ENCODE assay signal across 33 mouse cellular contexts in the genomic region with DNA sequence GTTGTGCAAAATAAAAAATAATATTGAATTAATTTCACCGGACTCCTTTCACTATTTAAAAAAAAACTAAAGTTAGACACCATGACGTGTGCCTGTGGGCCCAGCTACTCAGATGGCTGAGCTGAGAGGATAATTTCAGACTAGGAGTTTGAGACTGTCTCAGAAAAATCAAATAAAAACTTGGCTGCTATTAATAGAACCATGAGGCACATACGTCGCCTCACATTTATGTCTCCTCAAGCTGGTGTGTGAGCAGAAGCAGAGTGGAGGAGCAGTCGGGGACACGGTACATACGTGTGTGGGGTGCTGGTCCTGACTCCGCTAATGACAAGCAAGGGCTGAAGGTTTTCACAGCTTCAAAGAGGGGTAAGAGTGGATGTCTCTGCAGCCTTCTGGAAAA. TPM values are rescaled to one million over a fixed set of nuclear protein-coding genes. Genes with fewer than 3 reads are reported as not detected.
"Had no signal": no experiment of that assay in that cellular context is flagged by ENCODE, and none has a peak within 500 bp of the region (broad histone marks: within the 10 kb centered on the region; RNA-seq: fewer than 3 reads in every experiment).

No protein-coding gene starts in this region.

- H3K4me3 ChIP-seq: heart, adult 2 months; heart, embryonic 13.5 days; heart, embryonic 15.5 days; hindbrain, embryonic 13.5 days; hindbrain, embryonic 15.5 days; limb, embryonic 10.5 days; limb, embryonic 12.5 days; liver, embryonic 13.5 days; liver, embryonic 15.5 days had no signal

- H3K9ac ChIP-seq: heart, embryonic 13.5 days; heart, embryonic 15.5 days; hindbrain, embryonic 13.5 days; hindbrain, embryonic 15.5 days; liver, embryonic 13.5 days; liver, embryonic 15.5 days; liver, postnatal 0 days had no signal

- H3K9me3 ChIP-seq: heart, embryonic 13.5 days; heart, embryonic 15.5 days; hindbrain, embryonic 13.5 days; hindbrain, embryonic 15.5 days; limb, embryonic 10.5 days; limb, embryonic 12.5 days; liver, embryonic 13.5 days; liver, embryonic 15.5 days had no signal

- H3K4me2 ChIP-seq: heart, embryonic 11.5 days; heart, embryonic 13.5 days; heart, embryonic 15.5 days; hindbrain, embryonic 13.5 days; hindbrain, embryonic 15.5 days; limb, embryonic 12.5 days; liver, embryonic 11.5 days; liver, embryonic 13.5 days; liver, embryonic 15.5 days had no signal

- H3K27ac ChIP-seq: heart, adult 2 months; heart, embryonic 13.5 days; heart, embryonic 15.5 days; hindbrain, embryonic 13.5 days; hindbrain, embryonic 15.5 days; hindbrain, postnatal 0 days; limb, embryonic 10.5 days; limb, embryonic 12.5 days; liver, embryonic 13.5 days; liver, embryonic 15.5 days had no signal

- H3K27me3 ChIP-seq: hindbrain, embryonic 15.5 days had no signal

- H3K4me1 ChIP-seq: heart, embryonic 13.5 days; heart, embryonic 15.5 days; liver, embryonic 15.5 days had no signal

- DNase-seq: gastrocnemius, postnatal 14 days; gastrocnemius, postnatal 36 days; heart, adult 11 months; heart, adult 2 months; heart, postnatal 14 days; heart, postnatal 36 days; kidney, adult 18-20 months; kidney, adult 8-10 months; kidney, postnatal 10 days; kidney, postnatal 25 days; kidney, postnatal 4 days; layer of hippocampus, adult 9-11 months; liver; liver, embryonic 13.5 days; liver, postnatal 0 days had no signal

- ATAC-seq: hindbrain, postnatal 0 days; intestine, embryonic 16.5 days; liver, postnatal 0 days had no signal

- H3K36me3 ChIP-seq: heart, embryonic 13.5 days; heart, embryonic 15.5 days; hindbrain, embryonic 13.5 days; hindbrain, embryonic 15.5 days; limb, embryonic 10.5 days; limb, embryonic 12.5 days; liver, embryonic 13.5 days; liver, embryonic 15.5 days had no signal

RNA-seq across cellular contexts. Expression of a gene that starts 52.8 kb away (rescaled TPM):
- total RNA-seq: gastrocnemius, adult 18-20 months; gastrocnemius, adult 8-10 months; gastrocnemius, postnatal 14 days; gastrocnemius, postnatal 36 days; heart, adult 2 months; heart, postnatal 14 days; heart, postnatal 36 days; hematopoietic stem cell, adult 5-6 weeks had no signal
- polyA plus RNA-seq: heart, embryonic 11.5 days; heart, embryonic 15.5 days; heart, postnatal 0 days; intestine, embryonic 14.5 days; intestine, embryonic 16.5 days; kidney, embryonic 14.5 days; kidney, embryonic 16.5 days; liver, embryonic 11.5 days; liver, embryonic 13.5 days; liver, embryonic 15.5 days; liver, postnatal 0 days had no signal
